Comparison of ENCODE assay signal across 9 mouse cellular contexts in genomic region chr11:106033491-106033919, GRCm38 (mm10). TPM values are rescaled to one million over a fixed set of nuclear protein-coding genes. Genes with fewer than 3 reads are reported as not detected.
DNase-seq lines count a peak whose midpoint lies in the region; ATAC-seq and TF ChIP-seq lines count a peak whose summit lies in the region.
"Had no signal": no experiment of that assay in that cellular context is flagged by ENCODE, and none has a peak within 500 bp of the region (broad histone marks: within the 10 kb centered on the region; RNA-seq: fewer than 3 reads in every experiment).

No protein-coding gene starts in this region.

- WGBS in embryonic facial prominence, embryonic 10.5 days = 41% methylated on average over 11 of the region's 11 CpGs
- WGBS in hindbrain, embryonic 12.5 days = 39% methylated on average over 11 of the region's 11 CpGs
- 24% methylated on average over 11 of the region's 11 CpGs for WGBS in limb, embryonic 13.5 days
- 31% methylated on average over 11 of the region's 11 CpGs for whole genome bisulfite sequencing in midbrain, embryonic 14.5 days

- peak overlapping the region; percentile 57 for H3K4me3 ChIP-seq in gastrocnemius, adult 2 months
- H3K4me3 ChIP-seq in embryonic facial prominence, embryonic 10.5 days = peak overlapping the region; percentile 36
- H3K4me3 ChIP-seq in hindbrain, embryonic 12.5 days = no peak overlapping the region
- peak overlapping the region; percentile 27 for H3K4me3 ChIP-seq in limb, embryonic 13.5 days
- H3K4me3 ChIP-seq in midbrain, embryonic 14.5 days (replicated peaks; ENCODE audit: low read depth, low read length) = 0 out of 2 replicates have a peak overlapping the region, but pooled peaks have one; percentile 15

- H3K27me3 ChIP-seq in embryonic facial prominence, embryonic 10.5 days (replicated peaks; ENCODE audit: low read depth, poor library complexity, severe bottlenecking) = no peaks in the 10 kb centered on the region
- no peaks in the 10 kb centered on the region for H3K27me3 ChIP-seq in hindbrain, embryonic 12.5 days
- H3K27me3 ChIP-seq in limb, embryonic 13.5 days = no peaks in the 10 kb centered on the region
- no peaks in the 10 kb centered on the region for H3K27me3 ChIP-seq in midbrain, embryonic 14.5 days (ENCODE audit: control insufficient read depth, insufficient read depth, low read length)

- intact Hi-C loops in gastrocnemius, adult 2 months (cut with DNase I) = no loop called here
- intact Hi-C loops in gastrocnemius, postnatal 36 days (cut with DNase I) = no loop called here

- H3K4me1 ChIP-seq in embryonic facial prominence, embryonic 10.5 days = peaks cover 29% of the 10 kb centered on the region
- H3K4me1 ChIP-seq in hindbrain, embryonic 12.5 days = peaks cover 15% of the 10 kb centered on the region
- H3K4me1 ChIP-seq in limb, embryonic 13.5 days = peaks cover 20% of the 10 kb centered on the region
- H3K4me1 ChIP-seq in midbrain, embryonic 14.5 days (ENCODE audit: control insufficient read depth, insufficient read depth, low read length) = peaks cover 19% of the 10 kb centered on the region; the same call in 1 of the 2 replicates

- TF ChIP-seq CTCF in gastrocnemius, adult 2 months (IDR thresholded peaks at IDR 0.05) = no peak

- no peak for ATAC-seq in hindbrain, embryonic 12.5 days (ENCODE audit: low FRiP score)
- no peak for ATAC-seq in limb, embryonic 13.5 days (ENCODE audit: low FRiP score, low read depth)
- no peak for ATAC-seq in midbrain, embryonic 14.5 days (ENCODE audit: low FRiP score, low TSS enrichment)

- H3K9ac ChIP-seq in hindbrain, embryonic 12.5 days = peak overlapping the region; percentile 37
- H3K9ac ChIP-seq in limb, embryonic 13.5 days = peak overlapping the region; percentile 51
- no peak overlapping the region; the same call in 1 of the 2 replicates for H3K9ac ChIP-seq in midbrain, embryonic 14.5 days (replicated peaks; ENCODE audit: low read length)

- H3K4me2 ChIP-seq in hindbrain, embryonic 12.5 days (replicated peaks) = peak overlapping the region; percentile 40
- peak overlapping the region; percentile 55 for H3K4me2 ChIP-seq in limb, embryonic 13.5 days (replicated peaks)
- H3K4me2 ChIP-seq in midbrain, embryonic 14.5 days (ENCODE audit: low read length) = peak overlapping the region; percentile 43

- peak overlapping the region; percentile 84 for H3K27ac ChIP-seq in gastrocnemius, adult 2 months
- peak overlapping the region; percentile 85 for H3K27ac ChIP-seq in embryonic facial prominence, embryonic 10.5 days (replicated peaks)
- H3K27ac ChIP-seq in hindbrain, embryonic 12.5 days = peak overlapping the region; percentile 62
- peak overlapping the region; percentile 81 for H3K27ac ChIP-seq in limb, embryonic 13.5 days
- H3K27ac ChIP-seq in midbrain, embryonic 14.5 days (replicated peaks; ENCODE audit: low read depth, low read length) = peak overlapping the region; percentile 74; the same call in 1 of the 2 replicates

- DNase-seq in gastrocnemius, adult 2 months = no peak
- DNase-seq in gastrocnemius, postnatal 36 days = no peak
- peak; percentile 66 for DNase-seq in embryonic facial prominence, embryonic 10.5 days (ENCODE audit: low spot score)
- DNase-seq in midbrain, embryonic 14.5 days = peak; percentile 47
- DNase-seq in thymus, postnatal 0 days (ENCODE audit: low spot score) = peak; percentile 65
- no peak for DNase-seq in gastrocnemius, postnatal 10 days

- H3K9me3 ChIP-seq in embryonic facial prominence, embryonic 10.5 days = peaks cover 2% of the 10 kb centered on the region; the same call in 1 of the 2 replicates
- no peaks in the 10 kb centered on the region for H3K9me3 ChIP-seq in hindbrain, embryonic 12.5 days (replicated peaks)
- H3K9me3 ChIP-seq in limb, embryonic 13.5 days = no peaks in the 10 kb centered on the region
- no peaks in the 10 kb centered on the region for H3K9me3 ChIP-seq in midbrain, embryonic 14.5 days (ENCODE audit: control insufficient read depth, low read length)

- no peaks in the 10 kb centered on the region for H3K36me3 ChIP-seq in embryonic facial prominence, embryonic 10.5 days (replicated peaks)
- H3K36me3 ChIP-seq in hindbrain, embryonic 12.5 days = no peaks in the 10 kb centered on the region
- no peaks in the 10 kb centered on the region for H3K36me3 ChIP-seq in limb, embryonic 13.5 days
- H3K36me3 ChIP-seq in midbrain, embryonic 14.5 days (ENCODE audit: control insufficient read depth, insufficient read depth, low read length) = no peaks in the 10 kb centered on the region

RNA-seq across cellular contexts. Expression of gene Dcaf7, which starts 3.2 kb away (rescaled TPM):
- 10 to 100 TPM; 23.9 to 28.2 TPM for total RNA-seq in gastrocnemius, adult 2 months (2021)
- total RNA-seq in gastrocnemius, postnatal 36 days (2021) = 10 to 100 TPM; 23.9 to 25.6 TPM
- polyA plus RNA-seq in embryonic facial prominence, embryonic 10.5 days (2016; fragmentation: Nextera tagmentation; extraction: Ambion mirVana) = 91.2 and 93.4 TPM in 2 replicates
- polyA plus RNA-seq in hindbrain, embryonic 12.5 days (2016; fragmentation: Nextera tagmentation; extraction: Ambion mirVana) = 122 and 136 TPM in 2 replicates
- polyA plus RNA-seq in limb, embryonic 13.5 days (2015; fragmentation: Nextera tagmentation; extraction: Ambion mirVana) = 68.6 and 73.4 TPM in 2 replicates
- 103 and 153 TPM in 2 replicates for polyA plus RNA-seq in midbrain, embryonic 14.5 days (2014; fragmentation: Nextera tagmentation; extraction: Ambion mirVana)
- 44.0 and 48.3 TPM in 2 replicates for polyA plus RNA-seq in thymus, postnatal 0 days (2015; fragmentation: Nextera tagmentation; extraction: Ambion mirVana)
- 10 to 100 TPM; 39.2 to 40.9 TPM for total RNA-seq in gastrocnemius, postnatal 10 days (2021)

RNA-seq across cellular contexts. Expression of gene Kcnh6, which starts 25.6 kb away (rescaled TPM):
- not detected for total RNA-seq in gastrocnemius, adult 2 months (2021)
- not detected for total RNA-seq in gastrocnemius, postnatal 36 days (2021)
- 0.30 and 0.48 TPM in 2 replicates for polyA plus RNA-seq in embryonic facial prominence, embryonic 10.5 days (2016; fragmentation: Nextera tagmentation; extraction: Ambion mirVana)
- polyA plus RNA-seq in hindbrain, embryonic 12.5 days (2016; fragmentation: Nextera tagmentation; extraction: Ambion mirVana) = 0.85 and 1.2 TPM in 2 replicates
- 0.22 and 0.23 TPM in 2 replicates for polyA plus RNA-seq in limb, embryonic 13.5 days (2015; fragmentation: Nextera tagmentation; extraction: Ambion mirVana)
- 1.00 and 1.8 TPM in 2 replicates for polyA plus RNA-seq in midbrain, embryonic 14.5 days (2014; fragmentation: Nextera tagmentation; extraction: Ambion mirVana)
- 1.5 TPM in 2 replicates for polyA plus RNA-seq in thymus, postnatal 0 days (2015; fragmentation: Nextera tagmentation; extraction: Ambion mirVana)
- total RNA-seq in gastrocnemius, postnatal 10 days (2021) = not detected

RNA-seq across cellular contexts. Expression of gene Taco1, which starts 32.4 kb away (rescaled TPM):
- 10 to 100 TPM; 33.5 to 50.1 TPM for total RNA-seq in gastrocnemius, adult 2 months (2021)
- total RNA-seq in gastrocnemius, postnatal 36 days (2021) = 10 to 100 TPM; 37.6 to 42.7 TPM
- 12.7 and 13.8 TPM in 2 replicates for polyA plus RNA-seq in embryonic facial prominence, embryonic 10.5 days (2016; fragmentation: Nextera tagmentation; extraction: Ambion mirVana)
- polyA plus RNA-seq in hindbrain, embryonic 12.5 days (2016; fragmentation: Nextera tagmentation; extraction: Ambion mirVana) = 9.0 and 9.2 TPM in 2 replicates
- polyA plus RNA-seq in limb, embryonic 13.5 days (2015; fragmentation: Nextera tagmentation; extraction: Ambion mirVana) = 8.6 and 9.7 TPM in 2 replicates
- 5.6 and 6.1 TPM in 2 replicates for polyA plus RNA-seq in midbrain, embryonic 14.5 days (2014; fragmentation: Nextera tagmentation; extraction: Ambion mirVana)
- polyA plus RNA-seq in thymus, postnatal 0 days (2015; fragmentation: Nextera tagmentation; extraction: Ambion mirVana) = 10.1 and 11.5 TPM in 2 replicates
- total RNA-seq in gastrocnemius, postnatal 10 days (2021) = 10 to 100 TPM; 25.3 to 31.4 TPM

RNA-seq across cellular contexts. Expression of gene Ace3, which starts 39.0 kb away (rescaled TPM):
- not detected for total RNA-seq in gastrocnemius, adult 2 months (2021)
- total RNA-seq in gastrocnemius, postnatal 36 days (2021) = not detected
- not detected in 2 replicates for polyA plus RNA-seq in embryonic facial prominence, embryonic 10.5 days (2016; fragmentation: Nextera tagmentation; extraction: Ambion mirVana)
- polyA plus RNA-seq in hindbrain, embryonic 12.5 days (2016; fragmentation: Nextera tagmentation; extraction: Ambion mirVana) = not detected in 2 replicates
- polyA plus RNA-seq in limb, embryonic 13.5 days (2015; fragmentation: Nextera tagmentation; extraction: Ambion mirVana) = not detected in 2 replicates
- 0.09 TPM in 1 of 2 replicates, not detected in the other for polyA plus RNA-seq in midbrain, embryonic 14.5 days (2014; fragmentation: Nextera tagmentation; extraction: Ambion mirVana)
- polyA plus RNA-seq in thymus, postnatal 0 days (2015; fragmentation: Nextera tagmentation; extraction: Ambion mirVana) = not detected in 2 replicates
- total RNA-seq in gastrocnemius, postnatal 10 days (2021) = not detected
- polyA plus RNA-seq: frontal cortex, adult 2 months had no signal

RNA-seq across cellular contexts. Expression of gene Map3k3, which starts 50.9 kb away (rescaled TPM):
- 10 to 100 TPM; 23.2 to 25.7 TPM for total RNA-seq in gastrocnemius, adult 2 months (2021)
- 10 to 100 TPM; 20.6 to 20.8 TPM for total RNA-seq in gastrocnemius, postnatal 36 days (2021)
- 20.9 and 23.9 TPM in 2 replicates for polyA plus RNA-seq in embryonic facial prominence, embryonic 10.5 days (2016; fragmentation: Nextera tagmentation; extraction: Ambion mirVana)
- 27.0 and 27.9 TPM in 2 replicates for polyA plus RNA-seq in hindbrain, embryonic 12.5 days (2016; fragmentation: Nextera tagmentation; extraction: Ambion mirVana)
- polyA plus RNA-seq in limb, embryonic 13.5 days (2015; fragmentation: Nextera tagmentation; extraction: Ambion mirVana) = 25.3 and 27.1 TPM in 2 replicates
- polyA plus RNA-seq in midbrain, embryonic 14.5 days (2014; fragmentation: Nextera tagmentation; extraction: Ambion mirVana) = 12.4 and 15.2 TPM in 2 replicates
- 13.6 and 16.9 TPM in 2 replicates for polyA plus RNA-seq in thymus, postnatal 0 days (2015; fragmentation: Nextera tagmentation; extraction: Ambion mirVana)
- 10 to 100 TPM; 26.5 to 33.3 TPM for total RNA-seq in gastrocnemius, postnatal 10 days (2021)

Comparison
In these comparisons a context has a peak if more than half of its experiments do, and no peak if none do; other contexts are left out.
1. DNase-seq: peak in embryonic facial prominence, embryonic 10.5 days (single experiment), midbrain, embryonic 14.5 days (single experiment) and thymus, postnatal 0 days (single experiment); none in gastrocnemius, adult 2 months (single experiment), gastrocnemius, postnatal 36 days (0 of 2) and gastrocnemius, postnatal 10 days (single experiment).
2. Peak in every context shown above with its lines, with median percentiles within 50 percentile points of each other: H3K27ac ChIP-seq and H3K4me2 ChIP-seq.